Mouse (Mus musculus) spleen, adult 2 months (tissue): ENCODE results near the gene Slc41a2. TPM values are rescaled to one million over a fixed set of nuclear protein-coding genes. Genes with fewer than 3 reads are reported as not detected.

Experiments
- DNase-seq, 2 experiments: peaks; one replicate each; pipeline versions ENCODE4 v3.0.0 to v3.0.0-alpha.2; 2012 to 2021; ENCODE audit warnings: low spot score in 2 of 2, low read depth in 1 of 2
- H3K27ac ChIP-seq: fragments of 200-500 bp; 2 replicates; pipeline ENCODE4 v1.5.1; 2012; ENCODE audit warnings: low read length, inconsistent platforms; ENCODE audit not compliant: insufficient read depth
- H3K27me3 ChIP-seq: fragments of 200-500 bp; 2 replicates; pipeline ENCODE4 v1.6.1; 2012; ENCODE audit warnings: mild to moderate bottlenecking, moderate library complexity, low read length, inconsistent platforms; ENCODE audit not compliant: control insufficient read depth, insufficient read depth
- H3K36me3 ChIP-seq: fragments of 200-500 bp; 2 replicates; pipeline ENCODE4 v1.6.1; 2012; ENCODE audit warnings: mild to moderate bottlenecking, low read length, inconsistent platforms; ENCODE audit not compliant: control insufficient read depth, insufficient read depth
- H3K4me1 ChIP-seq: fragments of 200-500 bp; 2 replicates; pipeline ENCODE4 v1.6.1; 2011; ENCODE audit warnings: inconsistent platforms; ENCODE audit not compliant: control insufficient read depth, insufficient read depth, insufficient read length
- H3K4me3 ChIP-seq: fragments of 200-500 bp; 2 replicates; pipeline ENCODE4 v1.5.1; 2011; ENCODE audit warnings: mild to moderate bottlenecking, inconsistent platforms; ENCODE audit not compliant: insufficient read depth, insufficient read length; ENCODE audit errors: extremely low read depth
- CTCF ChIP-seq: fragments of 200-500 bp; IDR thresholded peaks from 2 replicates; pipeline ENCODE4 v1.5.1; 2011; ENCODE audit warnings: mild to moderate bottlenecking, inconsistent platforms; ENCODE audit not compliant: insufficient read depth, insufficient read length, insufficient replicate concordance; ENCODE audit errors: extremely low read depth
- POLR2A ChIP-seq: fragments of 200-500 bp; IDR thresholded peaks from 2 replicates; pipeline ENCODE4 v1.6.1; 2011; ENCODE audit warnings: low read depth, low read length, inconsistent platforms
- WGBS: fragments of 180-500 bp; shearing (Covaris S2); methylation state at CpG from one replicate; pipeline ENCODE4 v1.1.7; 2018; 5-methylcytosine and 5-hydroxymethylcytosine counted together
- polyA plus RNA-seq: library from polyadenylated mRNA; depleted of rRNA; stranded (reverse); fragments of >200 nt; gene quantifications from 2 replicates; pipeline ENCODE4 v1.2.3, GENCODE M21; 2012

Gene Slc41a2
- polyA plus RNA-seq, 1 experiment, result 1.7 TPM

GRCm38 (mm10) chr10:83328791-83329190 is 8.9 kb downstream of the Slc41a2 start:
- no peak overlapping the region for H3K27ac ChIP-seq
- DNase-seq, result no peak
- 91% methylated on average over 5 of the region's 5 CpGs for WGBS
- H3K4me3 ChIP-seq, result no peak overlapping the region
- peaks cover 23% of the 10 kb centered on the region for H3K4me1 ChIP-seq
- no peak for TF ChIP-seq CTCF
- no peak for TF ChIP-seq POLR2A
- H3K27me3 ChIP-seq, result no peaks in the 10 kb centered on the region
- H3K36me3 ChIP-seq, result no peaks in the 10 kb centered on the region

DNA sequence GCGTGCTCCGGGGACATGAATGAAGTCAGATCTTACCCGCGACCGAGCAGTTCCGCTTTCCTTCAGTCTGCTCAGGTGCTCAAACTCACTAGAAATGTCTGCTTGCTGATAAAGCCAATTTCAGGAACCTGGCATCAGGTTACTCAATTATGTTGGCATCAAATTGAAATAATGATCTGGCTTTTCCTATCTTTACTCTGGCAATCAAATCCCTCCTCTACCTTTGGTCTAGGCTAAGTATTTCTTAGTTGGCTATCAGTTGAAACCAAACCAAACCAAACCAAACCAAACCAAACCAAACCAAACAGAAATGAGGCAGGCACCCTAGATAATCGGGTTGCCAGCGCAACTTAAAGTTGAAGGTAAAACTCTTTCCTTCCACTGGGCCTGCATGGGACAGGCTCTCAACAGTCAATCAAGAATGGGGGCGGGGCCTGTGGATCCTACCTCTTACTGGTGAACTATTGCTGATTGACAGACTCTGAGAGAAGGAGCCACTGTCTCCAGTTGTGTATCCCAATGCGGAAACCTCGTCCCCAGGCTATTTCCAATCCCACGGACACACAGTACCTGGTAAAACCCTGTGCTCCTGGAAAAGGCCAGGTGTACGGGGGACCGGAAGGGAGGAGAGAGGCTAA is 10.9 kb downstream of the Slc41a2 start:
- H3K27me3 ChIP-seq, result no peaks in the 10 kb centered on the region
- no peak for TF ChIP-seq CTCF
- no peak for TF ChIP-seq POLR2A
- no peak overlapping the region for H3K27ac ChIP-seq
- DNase-seq, result no peak
- 93% methylated on average over 14 of the region's 14 CpGs for WGBS
- no peaks in the 10 kb centered on the region for H3K36me3 ChIP-seq
- no peak overlapping the region for H3K4me3 ChIP-seq
- peaks cover 17% of the 10 kb centered on the region for H3K4me1 ChIP-seq

DNA sequence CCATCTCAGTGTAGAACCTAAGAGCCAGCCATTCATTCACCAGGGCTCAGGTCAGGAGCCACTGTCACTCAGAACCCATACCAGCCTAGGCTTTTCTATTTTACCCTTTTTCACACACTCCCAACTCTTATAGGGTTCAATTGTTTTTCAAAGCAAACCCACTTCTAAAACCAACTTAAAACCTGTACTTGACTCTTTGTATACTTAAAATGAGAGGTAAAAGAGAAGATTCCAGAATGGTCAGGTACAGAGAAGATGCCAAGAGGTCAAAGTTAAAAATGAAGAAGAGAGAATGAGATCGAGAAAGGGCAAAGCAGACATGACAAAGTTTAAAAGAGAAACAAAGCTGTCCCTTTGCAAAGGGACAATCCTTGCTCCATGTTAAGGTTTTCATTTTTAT is 11.8 kb downstream of the Slc41a2 start:
- no peak overlapping the region for H3K4me3 ChIP-seq
- H3K4me1 ChIP-seq, result peaks cover 15% of the 10 kb centered on the region
- no peak for TF ChIP-seq CTCF
- no peak for TF ChIP-seq POLR2A
- DNase-seq, result no peak
- no peaks in the 10 kb centered on the region for H3K36me3 ChIP-seq
- H3K27me3 ChIP-seq, result no peaks in the 10 kb centered on the region
- H3K27ac ChIP-seq, result no peak overlapping the region
- WGBS, result 93% methylated on average over 1 of the region's 1 CpGs

DNA sequence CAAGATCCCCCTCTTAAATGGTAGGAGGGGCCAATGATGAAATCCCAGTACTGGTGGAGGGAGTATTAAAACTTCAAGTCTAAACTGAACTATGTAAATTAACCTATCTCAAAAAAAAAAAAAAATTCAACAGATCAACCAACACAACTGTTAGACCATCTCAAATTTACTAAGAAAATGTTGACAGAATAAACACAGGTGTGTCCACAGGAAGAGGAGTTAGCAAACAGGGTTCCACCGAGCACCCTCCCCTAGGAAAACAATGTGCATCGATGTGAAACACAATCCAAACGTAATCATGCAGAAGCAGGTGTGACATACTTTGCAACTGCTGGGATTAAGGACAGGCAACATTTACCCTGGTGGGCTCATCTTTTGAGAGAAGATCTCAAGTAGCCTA is 12.8 kb downstream of the Slc41a2 start:
- Histone ChIP-seq H3K36me3 (no peaks in the 10 kb centered on the region), H3K4me1 (peaks cover 8% of the 10 kb centered on the region), H3K4me3 (no peak overlapping the region), H3K27me3 (no peaks in the 10 kb centered on the region), H3K27ac (no peak overlapping the region)
- no peak for DNase-seq
- TF ChIP-seq POLR2A (no peak), CTCF (no peak)
- WGBS, result 79% methylated on average over 3 of the region's 3 CpGs

GRCm38 (mm10) chr10:83322551-83323100 is 15.1 kb downstream of the Slc41a2 start:
- H3K4me3 ChIP-seq, result no peak overlapping the region
- no peak overlapping the region for H3K27ac ChIP-seq
- no peaks in the 10 kb centered on the region for H3K36me3 ChIP-seq
- DNase-seq, result no peak
- no peaks in the 10 kb centered on the region for H3K27me3 ChIP-seq
- TF ChIP-seq POLR2A (no peak), CTCF (no peak)
- H3K4me1 ChIP-seq, result peaks cover 5% of the 10 kb centered on the region; the same call in 1 of the 2 replicates
- 61% methylated on average over 7 of the region's 7 CpGs for WGBS

DNA sequence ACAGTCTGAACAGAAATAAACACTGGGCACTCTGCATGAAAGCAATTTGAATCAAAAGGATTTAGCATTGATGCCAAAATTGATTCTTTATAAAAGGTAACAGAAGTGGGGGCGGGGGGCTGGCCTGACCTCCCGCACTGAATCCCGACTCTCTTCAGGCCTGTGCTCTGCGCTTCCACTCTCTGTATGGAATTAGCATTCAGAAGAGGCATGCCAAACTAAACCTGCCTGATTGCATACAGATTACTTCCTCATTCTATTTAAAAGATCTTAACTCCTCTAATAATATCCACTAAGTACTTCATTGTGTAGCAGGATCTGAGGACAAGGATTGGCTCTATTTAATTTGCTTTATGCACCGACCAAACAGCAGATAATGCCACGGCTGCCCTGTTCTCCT is 16.2 kb downstream of the Slc41a2 start:
- no peak for DNase-seq
- 65% methylated on average over 6 of the region's 6 CpGs for WGBS
- Histone ChIP-seq H3K27me3 (no peaks in the 10 kb centered on the region), H3K4me1 (peaks cover 5% of the 10 kb centered on the region; the same call in 1 of the 2 replicates), H3K27ac (no peak overlapping the region), H3K36me3 (no peaks in the 10 kb centered on the region), H3K4me3 (no peak overlapping the region)
- no peak for TF ChIP-seq CTCF
- TF ChIP-seq POLR2A, result no peak

- Histone ChIP-seq H3K27ac (no peak overlapping the region), H3K4me1 (peaks cover 5% of the 10 kb centered on the region; the same call in 1 of the 2 replicates), H3K36me3 (no peaks in the 10 kb centered on the region), H3K27me3 (no peaks in the 10 kb centered on the region), H3K4me3 (no peak overlapping the region)
- no peak for DNase-seq
- TF ChIP-seq POLR2A (no peak), CTCF (no peak)
- 83% methylated on average over 7 of the region's 7 CpGs for WGBS
Observed at GRCm38 (mm10) chr10:83320870-83321269, 16.8 kb downstream of the Slc41a2 start.
